Mouse (Mus musculus): ENCODE data around the gene Paxbp1.

The Paxbp1 gene

GRCm38 (mm10) chr16:91055150-91055549 is 10.8 kb upstream of the Paxbp1 start:
- no peak for DNase-seq (ENCODE audit: low read depth)

GRCm38 (mm10) chr16:91053599-91053998 is 9.3 kb upstream of the Paxbp1 start:
- no peak for DNase-seq (ENCODE audit: low read depth)

- no peak for DNase-seq (ENCODE audit: low read depth)
Measured at GRCm38 (mm10) chr16:91045511-91045910, 1.2 kb upstream of the Paxbp1 start.

GRCm38 (mm10) chr16:91043461-91044248 is 688 bp downstream of the Paxbp1 start:
- DNase-seq (ENCODE audit: low read depth), result no peak

- no peak for DNase-seq (ENCODE audit: low read depth)
Measured at GRCm38 (mm10) chr16:91042640-91043039, 1.7 kb downstream of the Paxbp1 start.

DNA sequence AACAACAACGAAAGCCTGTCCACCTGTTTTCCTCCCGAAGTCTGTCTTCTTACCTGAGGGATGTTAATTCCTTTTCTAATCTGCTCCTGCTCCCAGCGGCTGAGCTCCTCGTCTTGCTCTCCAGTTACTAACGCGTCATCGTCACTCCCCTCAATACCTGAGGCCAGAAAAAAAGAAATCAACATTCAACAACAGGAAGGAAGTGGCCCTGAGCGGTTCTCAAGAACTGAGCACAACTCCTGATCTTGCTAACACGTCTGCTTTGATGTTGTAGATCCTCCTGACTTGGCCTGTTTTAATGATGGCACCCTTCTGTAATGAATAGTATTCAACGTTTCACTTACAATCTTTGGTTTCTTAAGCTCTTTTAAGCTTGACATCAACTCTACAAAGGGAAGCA is 8.5 kb downstream of the Paxbp1 start:
- DNase-seq (ENCODE audit: low read depth), result no peak

DNA sequence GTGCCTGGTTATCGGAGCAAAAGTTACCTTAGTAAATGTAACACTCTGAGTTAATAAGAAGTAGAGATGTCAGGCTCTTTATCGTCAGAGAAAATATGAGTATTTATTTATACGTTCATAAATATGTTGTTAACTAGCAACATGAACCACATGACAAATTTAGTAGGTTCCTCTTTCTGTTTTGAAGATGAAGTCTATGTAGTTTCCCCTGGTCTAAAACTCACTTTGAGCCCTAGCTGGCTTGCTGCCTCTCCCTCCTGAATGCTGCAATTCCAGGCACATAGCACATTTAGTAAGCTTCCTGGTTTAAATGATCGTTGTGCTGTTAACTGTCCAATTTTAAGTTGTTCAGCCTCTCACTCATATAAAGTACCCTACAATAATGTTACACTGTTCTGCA is 13.6 kb downstream of the Paxbp1 start:
- no peak for DNase-seq (ENCODE audit: low read depth)

GRCm38 (mm10) chr16:91029901-91030300 is 14.4 kb downstream of the Paxbp1 start:
- no peak for DNase-seq (ENCODE audit: low read depth)

- DNase-seq (ENCODE audit: low read depth), result no peak
Measured at GRCm38 (mm10) chr16:91029161-91029743, 15.1 kb downstream of the Paxbp1 start.

GRCm38 (mm10) chr16:91026290-91026689 is 18.1 kb downstream of the Paxbp1 start:
- DNase-seq (ENCODE audit: low read depth), result no peak

DNA sequence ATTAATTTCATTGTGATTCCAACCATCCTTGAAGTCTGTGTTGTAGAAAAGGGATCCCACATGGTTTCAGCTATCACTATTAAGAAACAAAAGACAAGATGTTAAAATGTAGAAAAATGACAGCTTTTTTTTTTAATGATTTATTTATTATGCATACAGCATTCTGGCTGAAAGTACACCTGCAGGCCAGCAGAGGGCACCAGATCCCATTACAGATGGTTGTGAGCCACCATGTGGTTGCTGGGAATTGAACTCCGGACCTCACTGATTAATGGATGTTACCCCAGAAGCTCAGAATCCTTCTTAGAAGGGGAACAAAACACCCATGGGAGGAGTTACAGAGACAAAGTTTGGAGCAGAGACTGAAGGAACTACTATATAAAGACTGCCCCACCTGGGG is 21.0 kb downstream of the Paxbp1 start:
- no peak for DNase-seq (ENCODE audit: low read depth)

- no peak for DNase-seq (ENCODE audit: low read depth)
Measured at GRCm38 (mm10) chr16:91020842-91021483, 23.4 kb downstream of the Paxbp1 start.

DNA sequence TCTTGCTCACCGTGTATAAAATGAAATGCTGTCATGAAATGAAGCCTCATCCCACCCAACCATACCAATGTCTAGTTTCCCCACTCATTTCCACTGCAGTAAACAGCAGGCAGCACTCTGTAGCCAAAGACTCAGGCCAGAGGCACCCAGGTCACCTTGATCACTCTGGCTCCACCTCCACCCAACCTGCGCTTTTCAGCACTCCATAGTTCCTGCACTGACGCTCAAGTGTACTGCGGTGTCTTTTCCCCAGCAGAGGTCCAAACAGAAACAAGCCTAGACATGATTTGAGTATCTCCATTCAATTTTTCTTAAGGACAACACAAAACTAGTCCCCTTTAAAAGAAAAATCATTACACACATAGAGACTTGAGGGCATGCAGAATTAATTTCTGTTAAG is 24.9 kb downstream of the Paxbp1 start:
- no peak for DNase-seq (ENCODE audit: low read depth)

DNA sequence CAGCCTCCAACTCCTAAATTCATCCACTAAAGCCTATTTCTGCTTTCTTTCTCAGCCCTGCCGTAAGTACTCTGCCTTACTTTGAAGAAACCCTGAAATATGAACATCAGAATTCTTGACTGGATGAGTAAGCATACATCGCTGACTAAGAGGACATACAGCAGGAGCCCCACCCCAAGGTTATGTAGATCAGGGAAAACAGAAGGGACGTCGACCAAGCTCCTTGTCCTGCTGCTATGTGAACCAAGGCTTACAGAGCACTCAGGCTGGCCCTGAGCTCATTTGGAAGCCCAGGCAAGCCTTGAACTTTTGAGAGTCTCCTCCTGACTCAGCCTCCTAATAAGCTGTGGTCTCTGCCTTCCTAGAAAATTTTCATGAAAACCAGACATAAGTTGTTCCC is 28.6 kb downstream of the Paxbp1 start:
- DNase-seq (ENCODE audit: low read depth), result no peak

GRCm38 (mm10) chr16:91011847-91012246 is 32.5 kb downstream of the Paxbp1 start:
- DNase-seq (ENCODE audit: low read depth), result no peak

DNA sequence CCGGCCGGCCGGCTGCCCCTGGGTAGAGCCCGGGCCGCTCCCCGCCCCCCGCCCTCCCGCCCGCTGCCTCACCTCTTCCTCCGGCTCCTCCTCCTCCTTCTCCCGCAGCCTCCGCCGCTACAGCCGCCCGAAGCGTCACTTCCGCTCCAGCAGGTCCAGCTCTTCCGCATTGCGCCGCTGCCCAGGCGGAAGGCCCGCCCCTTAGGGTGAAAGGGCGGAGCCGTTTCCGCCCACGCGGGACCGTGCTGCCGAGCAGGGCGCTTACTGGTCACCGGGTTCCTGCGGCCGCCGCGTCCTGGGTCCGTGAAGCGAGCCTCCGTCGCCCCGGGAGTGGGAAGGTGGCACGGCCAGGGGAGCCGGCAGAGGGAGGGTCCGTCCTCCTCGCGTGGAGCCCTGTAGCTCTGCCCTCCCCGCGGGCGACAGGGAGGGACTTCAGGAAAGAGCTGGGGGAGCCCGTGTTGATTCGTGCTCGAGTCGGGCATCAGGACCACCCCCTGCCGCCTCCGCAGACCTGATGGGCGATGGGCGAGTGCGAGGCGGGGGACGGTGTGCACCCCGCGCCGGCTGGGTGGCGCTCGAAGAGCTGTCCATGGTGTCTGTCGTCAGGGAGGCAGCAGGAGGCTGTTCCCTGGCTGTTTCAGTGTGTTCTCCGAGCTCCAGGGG is 33.2 kb downstream of the Paxbp1 start, which contains the start of gene Synj1:
Synj1 (minus strand) TSS at position 288 of the 663 bp plus-strand sequence.
- DNase-seq (ENCODE audit: low read depth), result peak; percentile 81

GRCm38 (mm10) chr16:91010581-91011020 is 33.7 kb downstream of the Paxbp1 start:
- no peak for DNase-seq (ENCODE audit: low read depth)

DNA sequence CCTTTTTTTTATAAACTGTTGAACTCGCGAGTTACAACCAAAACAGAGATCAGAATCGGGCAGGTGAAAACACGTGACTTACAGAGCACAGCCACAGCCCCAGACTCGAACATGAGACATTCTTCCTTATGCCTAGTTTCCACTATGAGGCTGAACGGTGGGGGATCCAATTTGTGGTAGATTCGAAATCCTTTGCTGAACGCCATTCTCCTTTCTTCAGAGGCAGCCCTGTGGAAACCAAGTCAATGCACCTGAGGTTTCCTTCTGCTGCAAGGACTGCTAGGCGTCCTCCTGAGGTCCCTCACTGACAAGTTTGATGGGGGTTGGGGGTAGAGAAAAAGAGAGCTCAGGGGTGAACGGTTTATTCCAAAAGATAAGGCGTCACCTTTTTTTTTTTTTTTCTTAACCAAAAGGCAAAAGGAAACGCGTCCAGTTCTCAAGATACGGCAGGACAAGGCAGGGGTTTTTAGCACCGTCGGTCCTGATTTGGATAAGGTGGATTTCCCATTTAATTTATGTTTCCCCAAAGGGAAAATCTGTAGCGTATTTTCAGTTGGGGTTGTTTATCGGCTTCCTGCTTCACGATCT is 34.3 kb downstream of the Paxbp1 start:
- DNase-seq (ENCODE audit: low read depth), result no peak

DNA sequence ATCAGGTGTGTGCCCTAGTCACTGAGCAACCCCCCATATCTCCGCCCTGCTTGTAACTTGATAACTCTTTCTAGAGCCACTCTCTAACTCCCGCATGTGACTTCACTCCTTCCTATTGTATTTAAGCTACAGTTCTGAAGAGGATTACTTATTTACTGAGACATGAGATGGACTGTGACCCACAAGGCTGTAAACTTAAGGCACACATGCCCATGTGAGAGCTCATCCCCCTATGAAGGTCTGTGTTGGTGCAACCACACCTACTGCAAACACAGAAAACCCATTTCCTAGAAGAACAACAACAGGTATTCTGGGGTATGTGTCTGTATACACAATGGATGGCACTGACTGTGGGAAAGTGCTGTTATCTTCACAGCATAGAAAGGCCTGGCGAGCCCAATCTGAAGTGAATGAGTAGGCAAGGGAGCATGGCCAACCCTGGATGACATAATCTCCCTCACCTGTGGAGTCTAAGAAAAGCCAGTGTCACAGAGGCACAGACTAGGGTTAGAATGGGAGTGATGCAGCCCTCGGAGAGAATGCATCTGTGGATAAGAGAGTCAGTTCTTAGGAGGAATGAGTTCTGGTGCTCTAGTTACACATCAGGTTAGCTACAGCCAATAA is 39.3 kb downstream of the Paxbp1 start:
- DNase-seq (ENCODE audit: low read depth), result no peak

GRCm38 (mm10) chr16:91001098-91001497 is 43.2 kb downstream of the Paxbp1 start:
- DNase-seq (ENCODE audit: low read depth), result no peak

DNA sequence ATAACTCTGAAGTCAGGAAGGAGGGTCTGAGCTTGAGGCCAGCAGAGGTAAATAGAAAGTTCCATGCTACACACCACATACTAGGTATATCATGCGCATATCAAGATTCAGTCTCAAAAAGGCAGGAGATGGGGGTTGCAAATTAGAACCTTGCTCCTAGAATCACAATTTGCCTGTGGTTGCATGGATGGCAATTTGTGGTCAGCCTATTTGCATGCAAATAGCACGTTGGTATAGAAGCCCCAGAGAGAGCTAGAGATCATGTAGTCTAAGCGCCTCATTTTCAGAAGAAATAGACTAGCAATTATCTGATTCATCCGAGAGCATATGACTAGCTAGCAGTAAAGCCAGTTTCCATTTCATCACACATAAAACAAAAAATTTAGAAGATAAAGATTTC is 44.5 kb downstream of the Paxbp1 start:
- no peak for DNase-seq (ENCODE audit: low read depth)

DNA sequence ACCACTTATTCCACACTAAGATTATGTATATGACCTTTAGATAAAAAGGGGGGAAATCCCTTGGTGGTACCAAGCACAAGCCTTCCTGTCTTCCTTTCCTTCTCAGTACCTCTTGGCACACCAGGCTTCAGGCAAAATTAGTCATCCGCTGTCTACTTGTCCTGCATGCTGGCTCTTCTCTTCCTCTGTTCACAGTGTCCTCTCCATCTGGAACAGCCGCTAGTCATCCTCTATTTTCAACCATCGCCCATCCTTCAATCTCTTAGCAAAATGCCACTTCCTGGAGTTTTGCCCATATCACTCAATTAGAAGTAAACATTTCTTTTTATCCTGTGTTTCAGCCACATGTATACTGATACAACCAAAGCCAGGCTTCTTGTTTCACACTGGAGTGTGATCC is 46.5 kb downstream of the Paxbp1 start:
- no peak for DNase-seq (ENCODE audit: low read depth)
